Mouse (Mus musculus) intestine, embryonic 14.5 days (tissue): ENCODE data around the gene Aff2. TPM values are rescaled to one million over a fixed set of nuclear protein-coding genes. Genes with fewer than 3 reads are reported as not detected.

ENCODE experiments used
- ATAC-seq: fragments of 200-750 bp; cut with Nextera tagmentation; replicated peaks from 2 replicates; pipeline ENCODE4 v1.8.0; 2017; ENCODE audit warnings: low read depth, moderate number of reproducible peaks, moderate TSS enrichment, moderate library complexity; ENCODE audit not compliant: low FRiP score, low TSS enrichment
- DNase-seq: peaks from one replicate; pipeline ENCODE4 v3.0.0-alpha.2; 2018; ENCODE audit warnings: low spot score
- H3K27ac ChIP-seq: fragments of 300-500 bp; sonication (generic); 2 replicates; pipeline ENCODE4 v1.5.1; 2014; ENCODE audit warnings: low read depth, mild to moderate bottlenecking, control low read depth
- H3K27me3 ChIP-seq: fragments of 300-500 bp; sonication (generic); replicated peaks from 2 replicates; pipeline ENCODE4 v1.6.1; 2014; ENCODE audit warnings: low read length, control low read depth; ENCODE audit not compliant: control insufficient read depth, insufficient read depth
- H3K36me3 ChIP-seq: fragments of 300-500 bp; sonication (generic); 2 replicates; pipeline ENCODE4 v1.6.1; 2014; ENCODE audit warnings: low read length, control low read depth; ENCODE audit not compliant: control insufficient read depth, insufficient read depth
- H3K4me1 ChIP-seq: fragments of 300-500 bp; sonication (generic); replicated peaks from 2 replicates; pipeline ENCODE4 v1.6.1; 2014; ENCODE audit warnings: low read length, control low read depth, mixed read lengths; ENCODE audit not compliant: control insufficient read depth, insufficient read depth
- H3K4me2 ChIP-seq: fragments of 300-500 bp; sonication (generic); 2 replicates; pipeline ENCODE4 v1.6.1; 2014; ENCODE audit warnings: low read length
- H3K4me3 ChIP-seq: fragments of 300-500 bp; sonication (generic); 2 replicates; pipeline ENCODE4 v1.5.1; 2014; ENCODE audit warnings: low read depth, low read length, control low read depth, mixed read lengths
- H3K9ac ChIP-seq: fragments of 300-500 bp; sonication (generic); 2 replicates; pipeline ENCODE4 v1.6.1; 2014; ENCODE audit warnings: mild to moderate bottlenecking, low read length
- H3K9me3 ChIP-seq: fragments of 300-500 bp; sonication (generic); 2 replicates; pipeline ENCODE4 v1.6.1; 2016; ENCODE audit warnings: low read length, control low read depth; ENCODE audit not compliant: control insufficient read depth
- WGBS: fragments of 180-500 bp; shearing (Covaris S2); extraction: QIAGEN DNeasy Blood & Tissue Kit; methylation state at CpG from one replicate; pipeline ENCODE4 v1.1.7; 2014; 5-methylcytosine and 5-hydroxymethylcytosine counted together
- polyA plus RNA-seq: library from polyadenylated mRNA; unstranded; fragments of >200 nt; fragmentation: Nextera tagmentation; extraction: Ambion mirVana; gene quantifications from 2 replicates; pipeline ENCODE4 v1.2.1, GENCODE M21; 2014

Gene Aff2
- polyA plus RNA-seq, 1 experiment from 2014 or later, result 3.1 TPM

DNA sequence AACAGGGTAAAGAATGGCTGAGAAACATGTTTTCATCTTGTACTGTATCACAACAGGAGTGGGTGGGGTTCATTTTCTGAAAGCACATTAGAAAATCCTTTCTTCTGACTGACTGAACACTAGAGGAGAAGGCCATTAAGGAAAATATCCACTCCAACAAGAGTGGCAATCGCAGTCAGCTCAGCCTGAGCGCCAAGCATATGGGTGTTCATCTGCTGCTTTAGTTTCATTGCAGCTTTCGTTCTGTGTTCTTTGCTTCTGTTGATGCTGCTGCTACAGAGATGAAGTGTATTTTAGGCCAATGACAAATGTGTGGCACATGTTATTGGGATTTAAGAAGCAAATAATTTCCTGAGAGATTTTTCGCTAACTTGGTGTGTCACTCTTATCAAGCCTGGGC, 451.7 kb downstream of the Aff2 start:
- Histone ChIP-seq H3K9ac (no peak overlapping the region), H3K36me3 (no peaks in the 10 kb centered on the region), H3K27me3 (no peaks in the 10 kb centered on the region), H3K4me1 (no peaks in the 10 kb centered on the region), H3K27ac (no peak overlapping the region), H3K4me2 (no peak overlapping the region), H3K9me3 (no peaks in the 10 kb centered on the region), H3K4me3 (no peak overlapping the region)
- no peak for DNase-seq
- WGBS, result 96% methylated on average over 4 of the region's 4 CpGs
- ATAC-seq, result no peak

DNA sequence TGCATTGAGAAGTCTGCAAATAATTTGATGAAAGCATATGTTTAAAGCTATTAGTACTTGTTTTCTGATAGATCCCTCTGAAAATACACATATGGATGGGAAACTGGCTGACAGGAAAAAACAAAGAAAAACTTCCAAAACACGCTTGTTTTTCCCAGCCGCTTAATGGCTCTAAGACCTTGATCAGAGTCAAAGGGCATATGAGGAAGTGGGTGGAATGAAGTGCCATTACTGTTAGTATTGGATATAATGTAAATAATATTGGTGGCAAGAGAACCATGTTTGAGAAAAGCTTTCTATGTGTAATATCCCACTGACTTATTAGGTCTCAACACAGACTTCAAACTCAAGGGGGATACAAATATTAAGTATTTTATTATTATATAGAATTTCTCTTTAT, 455.0 kb downstream of the Aff2 start:
- Histone ChIP-seq H3K36me3 (no peaks in the 10 kb centered on the region), H3K9ac (no peak overlapping the region), H3K27ac (no peak overlapping the region), H3K4me2 (no peak overlapping the region), H3K4me1 (no peaks in the 10 kb centered on the region), H3K9me3 (no peaks in the 10 kb centered on the region), H3K4me3 (no peak overlapping the region), H3K27me3 (no peaks in the 10 kb centered on the region)
- DNase-seq (no peak), ATAC-seq (no peak)
- 79% methylated on average over 2 of the region's 2 CpGs for WGBS

DNA sequence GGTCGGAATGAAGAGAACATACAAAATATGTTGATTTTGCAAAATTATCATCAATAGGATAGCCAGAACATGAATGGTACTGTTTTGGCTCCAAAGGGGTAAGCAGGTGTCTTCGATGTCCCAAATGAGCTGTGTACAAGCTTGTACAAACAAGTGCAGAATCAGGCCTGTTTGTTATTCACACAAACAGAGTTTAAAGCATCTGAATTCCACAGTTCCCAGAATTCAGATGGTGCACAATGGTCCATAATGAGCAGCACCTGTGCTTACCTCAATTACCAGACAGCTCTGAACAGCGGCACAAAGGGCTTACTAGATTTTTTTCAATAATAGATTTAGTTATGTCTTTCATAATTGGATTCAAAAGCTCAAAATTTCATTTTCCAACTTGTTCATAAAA, 457.6 kb downstream of the Aff2 start:
- Histone ChIP-seq H3K9me3 (no peaks in the 10 kb centered on the region), H3K4me3 (no peak overlapping the region), H3K4me2 (no peak overlapping the region), H3K4me1 (no peaks in the 10 kb centered on the region), H3K36me3 (no peaks in the 10 kb centered on the region), H3K9ac (no peak overlapping the region), H3K27me3 (no peaks in the 10 kb centered on the region), H3K27ac (no peak overlapping the region)
- DNase-seq (no peak), ATAC-seq (no peak)
- 88% methylated on average over 3 of the region's 3 CpGs for WGBS

DNA sequence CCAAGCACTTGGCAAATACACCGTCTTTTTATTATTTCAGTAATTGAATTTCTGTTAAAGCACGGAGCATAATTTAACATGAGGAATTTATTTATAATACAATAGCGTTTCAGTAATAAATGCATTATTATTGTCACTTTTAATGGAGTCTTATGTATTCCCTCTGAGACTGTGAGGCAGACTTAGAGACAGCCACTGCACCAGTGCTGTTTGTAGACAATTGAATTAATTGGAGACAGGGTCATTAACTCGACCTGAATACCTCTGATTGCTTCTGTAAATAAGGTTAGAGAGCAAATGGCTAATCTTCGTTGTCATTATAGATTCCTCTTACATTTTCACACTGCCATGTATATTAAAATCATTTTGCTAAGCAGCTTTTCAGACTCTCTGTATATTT, 458.1 kb downstream of the Aff2 start:
- Histone ChIP-seq H3K9ac (no peak overlapping the region), H3K4me3 (no peak overlapping the region), H3K27me3 (no peaks in the 10 kb centered on the region), H3K9me3 (no peaks in the 10 kb centered on the region), H3K4me1 (no peaks in the 10 kb centered on the region), H3K36me3 (no peaks in the 10 kb centered on the region), H3K27ac (no peak overlapping the region), H3K4me2 (no peak overlapping the region)
- WGBS, result 69% methylated on average over 5 of the region's 5 CpGs
- no peak for DNase-seq
- ATAC-seq, result no peak

DNA sequence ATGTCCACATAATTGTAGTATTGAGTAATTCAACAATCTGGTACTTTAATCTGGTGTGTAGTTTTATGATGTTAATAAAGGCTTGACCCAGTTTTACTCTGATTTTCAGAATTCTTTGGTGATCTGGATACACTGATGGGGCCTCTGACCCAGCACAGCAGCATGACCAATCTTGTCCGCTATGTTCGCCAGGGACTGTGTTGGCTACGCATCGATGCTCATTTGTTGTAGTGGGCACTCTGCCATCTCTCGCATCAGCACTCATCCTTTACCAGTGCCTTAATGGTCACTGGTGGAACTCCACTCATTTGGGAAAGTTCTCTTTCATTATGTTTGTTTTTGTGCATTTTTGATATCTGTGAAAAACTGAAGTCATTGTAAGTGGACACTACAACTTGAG, 507.5 kb downstream of the Aff2 start:
- no peak for ATAC-seq
- no peaks in the 10 kb centered on the region for H3K4me1 ChIP-seq
- H3K9me3 ChIP-seq, result no peaks in the 10 kb centered on the region
- 93% methylated on average over 5 of the region's 5 CpGs for WGBS
- no peak overlapping the region for H3K27ac ChIP-seq
- no peak overlapping the region for H3K4me2 ChIP-seq
- no peak overlapping the region for H3K9ac ChIP-seq
- H3K27me3 ChIP-seq, result no peaks in the 10 kb centered on the region
- H3K36me3 ChIP-seq, result no peaks in the 10 kb centered on the region
- no peak overlapping the region for H3K4me3 ChIP-seq
- no peak for DNase-seq

DNA sequence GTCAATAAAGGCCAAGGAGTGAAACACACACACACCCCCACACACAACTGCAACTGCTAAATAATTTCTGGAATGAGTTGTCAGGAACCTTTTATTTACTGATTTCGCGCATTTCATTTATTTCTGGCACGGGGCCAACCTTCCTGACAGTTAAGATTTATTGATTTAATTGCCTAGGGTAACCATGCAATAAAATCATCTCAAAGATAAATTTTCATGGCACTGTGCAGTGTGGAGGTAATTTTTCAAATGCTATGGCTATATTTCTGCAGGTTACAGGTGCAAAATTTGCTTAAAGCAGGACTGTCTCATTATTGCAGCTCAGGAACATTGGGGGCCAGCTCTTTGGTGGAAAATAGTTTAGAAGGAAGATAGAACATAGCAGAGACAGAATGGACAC, 531.6 kb downstream of the Aff2 start:
- DNase-seq, result no peak
- 52% methylated on average over 3 of the region's 3 CpGs for WGBS
- no peak overlapping the region for H3K4me2 ChIP-seq
- H3K27me3 ChIP-seq, result no peaks in the 10 kb centered on the region
- no peaks in the 10 kb centered on the region for H3K4me1 ChIP-seq
- no peaks in the 10 kb centered on the region for H3K9me3 ChIP-seq
- H3K36me3 ChIP-seq, result no peaks in the 10 kb centered on the region
- no peak overlapping the region for H3K4me3 ChIP-seq
- no peak overlapping the region for H3K27ac ChIP-seq
- no peak overlapping the region for H3K9ac ChIP-seq
- 0 out of 2 replicates have a peak, but pooled peaks have one; percentile 66 for ATAC-seq
